Mouse (Mus musculus): Measurements from ENCODE around the gene Tbl3. TPM values are rescaled to one million over a fixed set of nuclear protein-coding genes. Genes with fewer than 3 reads are reported as not detected.

Tbl3 gene
- polyA plus RNA-seq, 1 experiment from 2014 or later = 131 TPM

GRCm38 (mm10) chr17:24695326-24696010 is 12.0 kb downstream of the Tbl3 start:
- H3K27me3 ChIP-seq (ENCODE audit: control insufficient read depth, insufficient read depth, low read length) = peaks cover 4% of the 10 kb centered on the region
- peak overlapping the region; percentile 68 for H3K4me2 ChIP-seq (ENCODE audit: low read depth)
- peaks cover 13% of the 10 kb centered on the region for H3K4me1 ChIP-seq (ENCODE audit: control insufficient read depth, insufficient read depth, low read length)
- DNase-seq (ENCODE audit: low spot score) (no peak), ATAC-seq (ENCODE audit: insufficient read depth, low FRiP score, low TSS enrichment) (peak; percentile 60)
- peak overlapping the region; percentile 85 for H3K4me3 ChIP-seq (ENCODE audit: low read depth, low read length)
- 9% methylated on average over 40 of the region's 51 CpGs for WGBS
- peak overlapping the region; percentile 47 for H3K27ac ChIP-seq (ENCODE audit: low read depth, low read length)
- H3K9me3 ChIP-seq (ENCODE audit: control insufficient read depth, low read length) = no peaks in the 10 kb centered on the region
- peaks cover 6% of the 10 kb centered on the region for H3K36me3 ChIP-seq (ENCODE audit: control insufficient read depth, insufficient read depth, low read length)
- peak overlapping the region; percentile 87 for H3K9ac ChIP-seq (ENCODE audit: low read length)

DNA sequence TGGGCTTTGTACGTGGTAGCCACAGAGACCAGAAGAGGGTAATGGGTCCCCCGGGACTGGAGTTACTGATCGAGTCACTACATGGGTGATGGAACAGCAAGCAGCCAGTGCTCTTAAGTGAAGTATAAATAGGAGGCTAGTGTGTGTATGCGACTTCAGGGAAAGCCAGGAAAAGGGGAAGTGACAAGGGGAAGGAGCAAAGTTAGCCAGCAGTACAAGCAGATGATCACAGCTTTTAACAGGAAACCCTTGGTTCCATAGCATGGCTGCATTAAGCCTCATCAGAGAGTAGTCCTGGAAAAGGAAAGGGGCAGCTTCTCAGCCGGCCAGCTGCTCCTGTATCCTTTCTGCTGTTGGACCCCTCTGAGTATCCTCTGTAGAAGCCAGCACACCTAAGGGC is 15.1 kb downstream of the Tbl3 start:
- Histone ChIP-seq H3K9ac (ENCODE audit: low read length) (no peak overlapping the region), H3K9me3 (ENCODE audit: control insufficient read depth, low read length) (no peaks in the 10 kb centered on the region), H3K4me2 (ENCODE audit: low read depth) (no peak overlapping the region), H3K4me1 (ENCODE audit: control insufficient read depth, insufficient read depth, low read length) (peaks cover 15% of the 10 kb centered on the region), H3K27me3 (ENCODE audit: control insufficient read depth, insufficient read depth, low read length) (peaks cover 28% of the 10 kb centered on the region), H3K4me3 (ENCODE audit: low read depth, low read length) (no peak overlapping the region), H3K27ac (ENCODE audit: low read depth, low read length) (no peak overlapping the region), H3K36me3 (ENCODE audit: control insufficient read depth, insufficient read depth, low read length) (no peaks in the 10 kb centered on the region; the same call in 1 of the 2 replicates)
- DNase-seq (ENCODE audit: low spot score) = no peak
- ATAC-seq (ENCODE audit: insufficient read depth, low FRiP score, low TSS enrichment) = no peak
- 87% methylated on average over 5 of the region's 5 CpGs for WGBS

GRCm38 (mm10) chr17:24689251-24690081 is 18.0 kb downstream of the Tbl3 start, which contains the start of gene Syngr3:
TSS of gene Syngr3 (minus strand) at chr17:24689955.
- DNase-seq (ENCODE audit: low spot score) = peak; percentile 60
- 0 out of 2 replicates have a peak, but pooled peaks have one; percentile 42 for ATAC-seq (ENCODE audit: insufficient read depth, low FRiP score, low TSS enrichment)
- H3K4me2 ChIP-seq (ENCODE audit: low read depth) = peak within 1 kb of the TSS; percentile 65
- WGBS = under 1% methylated on average over 44 of the region's 55 CpGs
- H3K36me3 ChIP-seq (ENCODE audit: control insufficient read depth, insufficient read depth, low read length) = no peaks in the 10 kb centered on the region; the same call in 1 of the 2 replicates
- H3K27me3 ChIP-seq (ENCODE audit: control insufficient read depth, insufficient read depth, low read length) = peaks cover 32% of the 10 kb centered on the region
- H3K9ac ChIP-seq (ENCODE audit: low read length) = peak within 1 kb of the TSS; percentile 57
- no peak within 1 kb of the TSS for H3K27ac ChIP-seq (ENCODE audit: low read depth, low read length)
- no peaks in the 10 kb centered on the region for H3K9me3 ChIP-seq (ENCODE audit: control insufficient read depth, low read length)
- peaks cover 8% of the 10 kb centered on the region; the same call in 1 of the 2 replicates for H3K4me1 ChIP-seq (ENCODE audit: control insufficient read depth, insufficient read depth, low read length)
- H3K4me3 ChIP-seq (ENCODE audit: low read depth, low read length) = peak within 1 kb of the TSS; percentile 47

DNA sequence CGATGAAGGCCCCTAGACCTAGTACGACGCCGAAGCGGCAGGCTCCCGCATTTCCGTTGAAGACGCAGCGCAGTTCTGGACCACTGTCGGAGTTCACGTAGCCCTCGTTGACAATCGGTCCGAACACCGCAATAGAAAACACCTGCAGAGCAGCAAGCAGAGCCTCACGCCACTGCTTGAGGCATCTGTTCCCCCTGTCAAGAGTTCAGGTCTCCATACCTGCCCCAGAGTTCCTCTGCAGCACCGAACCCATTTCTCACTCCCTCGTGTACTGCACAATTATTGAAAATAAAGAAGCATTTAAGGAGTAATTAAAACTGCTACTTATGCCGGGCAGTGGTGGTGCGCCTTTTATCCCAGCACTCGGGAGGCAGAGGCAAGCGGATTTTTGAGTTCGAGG is 19.9 kb downstream of the Tbl3 start:
- Histone ChIP-seq H3K4me2 (ENCODE audit: low read depth) (peak overlapping the region; percentile 43), H3K9me3 (ENCODE audit: control insufficient read depth, low read length) (no peaks in the 10 kb centered on the region), H3K9ac (ENCODE audit: low read length) (no peak overlapping the region), H3K4me3 (ENCODE audit: low read depth, low read length) (peak overlapping the region; percentile 20), H3K27ac (ENCODE audit: low read depth, low read length) (no peak overlapping the region), H3K36me3 (ENCODE audit: control insufficient read depth, insufficient read depth, low read length) (no peaks in the 10 kb centered on the region; the same call in 1 of the 2 replicates), H3K4me1 (ENCODE audit: control insufficient read depth, insufficient read depth, low read length) (peaks cover 8% of the 10 kb centered on the region; the same call in 1 of the 2 replicates), H3K27me3 (ENCODE audit: control insufficient read depth, insufficient read depth, low read length) (peaks cover 32% of the 10 kb centered on the region)
- DNase-seq (ENCODE audit: low spot score) (no peak), ATAC-seq (ENCODE audit: insufficient read depth, low FRiP score, low TSS enrichment) (no peak)
- 21% methylated on average over 23 of the region's 23 CpGs for WGBS

GRCm38 (mm10) chr17:24687146-24687595 is 20.3 kb downstream of the Tbl3 start:
- H3K27ac ChIP-seq (ENCODE audit: low read depth, low read length) = no peak overlapping the region
- peaks cover 32% of the 10 kb centered on the region for H3K27me3 ChIP-seq (ENCODE audit: control insufficient read depth, insufficient read depth, low read length)
- no peaks in the 10 kb centered on the region for H3K9me3 ChIP-seq (ENCODE audit: control insufficient read depth, low read length)
- H3K36me3 ChIP-seq (ENCODE audit: control insufficient read depth, insufficient read depth, low read length) = no peaks in the 10 kb centered on the region
- H3K4me3 ChIP-seq (ENCODE audit: low read depth, low read length) = peak overlapping the region; percentile 20
- WGBS = 1% methylated on average over 24 of the region's 25 CpGs
- peak overlapping the region; percentile 43 for H3K4me2 ChIP-seq (ENCODE audit: low read depth)
- H3K9ac ChIP-seq (ENCODE audit: low read length) = no peak overlapping the region
- DNase-seq (ENCODE audit: low spot score) (peak; percentile 43), ATAC-seq (ENCODE audit: insufficient read depth, low FRiP score, low TSS enrichment) (0 out of 2 replicates have a peak, but pooled peaks have one; percentile 41)
- H3K4me1 ChIP-seq (ENCODE audit: control insufficient read depth, insufficient read depth, low read length) = peaks cover 8% of the 10 kb centered on the region; the same call in 1 of the 2 replicates

DNA sequence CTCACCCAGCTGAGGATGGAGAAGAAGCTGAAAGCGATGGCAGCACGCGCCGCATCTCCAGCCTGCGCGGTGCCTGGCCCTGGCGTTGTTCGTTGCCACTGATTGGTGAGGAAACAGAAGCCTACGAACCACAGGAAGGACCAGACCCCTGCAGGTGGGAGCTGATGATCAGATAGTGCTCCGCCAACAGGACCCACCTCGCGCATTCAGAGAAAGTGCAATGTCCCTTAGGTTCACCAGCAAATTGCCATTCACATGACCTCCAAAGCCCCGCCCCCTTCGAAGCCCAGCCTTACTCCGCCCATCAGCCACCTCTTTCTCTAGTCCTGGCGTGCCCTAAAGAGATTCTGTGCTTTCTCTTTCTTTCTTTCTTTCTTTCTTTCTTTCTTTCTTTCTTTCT is 20.9 kb downstream of the Tbl3 start:
- H3K27me3 ChIP-seq (ENCODE audit: control insufficient read depth, insufficient read depth, low read length) = peaks cover 32% of the 10 kb centered on the region

DNA sequence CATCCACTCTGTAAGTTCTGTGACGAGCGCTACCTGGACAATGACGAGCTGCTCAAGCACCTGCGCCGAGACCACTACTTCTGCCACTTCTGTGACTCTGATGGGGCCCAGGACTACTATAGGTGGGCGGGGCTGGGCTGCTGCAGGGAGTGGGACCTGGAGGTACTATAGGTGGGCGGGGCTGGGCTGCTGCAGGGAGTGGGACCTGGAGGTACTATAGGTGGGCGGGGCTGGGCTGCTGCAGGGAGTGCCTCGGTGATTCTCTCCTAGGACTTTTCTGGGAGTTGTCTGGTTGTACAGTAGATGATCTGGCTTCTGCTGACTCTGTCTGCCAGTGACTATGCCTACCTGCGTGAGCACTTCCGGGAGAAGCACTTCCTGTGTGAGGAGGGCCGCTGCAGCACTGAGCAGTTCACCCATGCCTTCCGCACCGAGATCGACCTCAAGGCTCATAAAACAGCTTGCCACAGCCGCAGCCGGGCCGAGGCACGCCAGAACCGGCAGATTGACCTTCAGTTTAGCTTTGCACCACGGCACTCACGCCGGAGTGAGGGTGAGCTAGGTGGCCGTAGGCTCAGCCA is 29.9 kb downstream of the Tbl3 start:
- Histone ChIP-seq H3K27me3 (ENCODE audit: control insufficient read depth, insufficient read depth, low read length) (no peaks in the 10 kb centered on the region), H3K4me1 (ENCODE audit: control insufficient read depth, insufficient read depth, low read length) (no peaks in the 10 kb centered on the region), H3K9me3 (ENCODE audit: control insufficient read depth, low read length) (no peaks in the 10 kb centered on the region), H3K36me3 (ENCODE audit: control insufficient read depth, insufficient read depth, low read length) (peaks cover 30% of the 10 kb centered on the region), H3K4me2 (ENCODE audit: low read depth) (no peak overlapping the region), H3K4me3 (ENCODE audit: low read depth, low read length) (no peak overlapping the region), H3K27ac (ENCODE audit: low read depth, low read length) (no peak overlapping the region), H3K9ac (ENCODE audit: low read length) (no peak overlapping the region)
- 87% methylated on average over 24 of the region's 24 CpGs for WGBS
- no peak for ATAC-seq (ENCODE audit: insufficient read depth, low FRiP score, low TSS enrichment)
- DNase-seq (ENCODE audit: low spot score) = no peak

More for the DNA sequence above, 20.9 kb downstream of the Tbl3 start:
- H3K27ac ChIP-seq (ENCODE audit: low read depth, low read length) = no peak overlapping the region
- 23% methylated on average over 16 of the region's 16 CpGs for WGBS
- peaks cover 1% of the 10 kb centered on the region; the same call in 1 of the 2 replicates for H3K36me3 ChIP-seq (ENCODE audit: control insufficient read depth, insufficient read depth, low read length)
- H3K4me3 ChIP-seq (ENCODE audit: low read depth, low read length) = no peak overlapping the region
- H3K9me3 ChIP-seq (ENCODE audit: control insufficient read depth, low read length) = no peaks in the 10 kb centered on the region
- H3K4me1 ChIP-seq (ENCODE audit: control insufficient read depth, insufficient read depth, low read length) = peaks cover 8% of the 10 kb centered on the region; the same call in 1 of the 2 replicates
- no peak for ATAC-seq (ENCODE audit: insufficient read depth, low FRiP score, low TSS enrichment)
- H3K4me2 ChIP-seq (ENCODE audit: low read depth) = peak overlapping the region; percentile 19; the same call in 1 of the 2 replicates
- peak; percentile 45 for DNase-seq (ENCODE audit: low spot score)
- no peak overlapping the region for H3K9ac ChIP-seq (ENCODE audit: low read length)

GRCm38 (mm10) chr17:24676877-24677276 is 30.6 kb downstream of the Tbl3 start:
- Histone ChIP-seq H3K27ac (ENCODE audit: low read depth, low read length) (no peak overlapping the region), H3K4me3 (ENCODE audit: low read depth, low read length) (no peak overlapping the region), H3K4me2 (ENCODE audit: low read depth) (no peak overlapping the region), H3K4me1 (ENCODE audit: control insufficient read depth, insufficient read depth, low read length) (0 out of 2 replicates have a peak, but pooled peaks cover 3% of the 10 kb centered on the region), H3K9ac (ENCODE audit: low read length) (no peak overlapping the region), H3K27me3 (ENCODE audit: control insufficient read depth, insufficient read depth, low read length) (no peaks in the 10 kb centered on the region), H3K36me3 (ENCODE audit: control insufficient read depth, insufficient read depth, low read length) (peaks cover 30% of the 10 kb centered on the region), H3K9me3 (ENCODE audit: control insufficient read depth, low read length) (no peaks in the 10 kb centered on the region)
- DNase-seq (ENCODE audit: low spot score) = no peak
- 97% methylated on average over 5 of the region's 5 CpGs for WGBS
- ATAC-seq (ENCODE audit: insufficient read depth, low FRiP score, low TSS enrichment) = no peak

Measured in neural tube, embryonic 11.5 days (tissue).